17 mouse cellular contexts compared by ENCODE assay signal in the genomic region with DNA sequence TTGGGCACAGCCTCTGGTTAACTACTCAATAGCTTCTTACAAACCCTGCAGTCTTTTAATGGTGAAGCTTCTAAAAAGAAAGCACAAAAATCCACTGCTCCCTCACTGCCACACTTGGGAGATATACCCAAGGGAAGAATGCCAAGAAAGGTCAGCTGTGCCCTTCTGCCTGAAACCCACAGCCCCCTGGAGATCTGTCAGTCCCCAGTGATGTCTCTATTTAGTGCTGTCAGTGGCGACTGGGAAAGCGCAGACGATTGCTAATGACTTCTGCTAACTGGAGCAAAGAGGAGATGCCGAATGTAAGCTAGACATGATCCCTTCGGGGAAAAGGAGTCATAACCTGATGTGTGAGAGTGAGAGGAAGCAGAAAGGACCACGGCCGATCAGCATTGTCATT.
A peak's percentile ranks its signal among the peaks of the same experiment; 100 is the strongest.
DNase-seq lines count a peak whose midpoint lies in the region; ATAC-seq and TF ChIP-seq lines count a peak whose summit lies in the region.
"Had no signal": no experiment of that assay in that cellular context is flagged by ENCODE, and none has a peak within 500 bp of the region (broad histone marks: within the 10 kb centered on the region; RNA-seq: fewer than 3 reads in every experiment).

No protein-coding gene starts in this region.

- H3K36me3 ChIP-seq in midbrain, embryonic 12.5 days, result no peaks in the 10 kb centered on the region
- H3K36me3 ChIP-seq: forebrain, embryonic 15.5 days; liver, embryonic 15.5 days had no signal

- no peak overlapping the region for H3K9ac ChIP-seq in midbrain, embryonic 12.5 days (replicated peaks)
- H3K9ac ChIP-seq: forebrain, embryonic 15.5 days; liver, embryonic 15.5 days had no signal

- peaks cover 29% of the 10 kb centered on the region for H3K4me1 ChIP-seq in midbrain, embryonic 12.5 days
- peaks cover 2% of the 10 kb centered on the region; the same call in 1 of the 2 replicates for H3K4me1 ChIP-seq in olfactory bulb, adult 2 months (ENCODE audit: control insufficient read depth, insufficient read depth, low read length)
- H3K4me1 ChIP-seq: liver, embryonic 15.5 days had no signal

- peak overlapping the region; percentile 45; the same call in 1 of the 2 replicates for H3K4me2 ChIP-seq in midbrain, embryonic 12.5 days (replicated peaks)
- H3K4me2 ChIP-seq: liver, embryonic 15.5 days had no signal

- intact Hi-C loops in left cerebral cortex, postnatal 4 days (cut with DNase I), result no loop called here
- intact Hi-C loops in left cerebral cortex, adult 2 months (cut with DNase I), result no loop called here

- no peak overlapping the region for H3K4me3 ChIP-seq in left cerebral cortex, adult 2 months
- no peak overlapping the region for H3K4me3 ChIP-seq in midbrain, embryonic 12.5 days
- peak overlapping the region; percentile 21; the same call in 1 of the 2 replicates for H3K4me3 ChIP-seq in olfactory bulb, adult 2 months (ENCODE audit: insufficient read depth, low read depth, low read length)
- H3K4me3 ChIP-seq: liver, embryonic 15.5 days; megakaryocyte, embryonic 14.5 days had no signal

- DNase-seq in cerebellum, adult 11 months, result no peak
- peak; percentile 55 for DNase-seq in left cerebral cortex, postnatal 4 days
- no peak for DNase-seq in left cerebral cortex, adult 2 months (ENCODE audit: extremely low spot score in 1 of 2, low spot score in 2 of 2)
- DNase-seq in layer of hippocampus, adult 18-20 months (ENCODE audit: low spot score in 2 of 2), result no peak
- no peak for DNase-seq in urinary bladder, postnatal 25 days (ENCODE audit: low spot score)
- DNase-seq: embryo, embryonic 11 days; heart, postnatal 4 days; kidney, postnatal 14 days; layer of hippocampus, adult 9-11 months; lung, postnatal 10 days had no signal

- no peak overlapping the region for H3K27ac ChIP-seq in left cerebral cortex, adult 2 months
- no peak overlapping the region for H3K27ac ChIP-seq in midbrain, embryonic 12.5 days (replicated peaks)
- H3K27ac ChIP-seq in olfactory bulb, adult 2 months (ENCODE audit: insufficient read depth, low read depth, low read length), result no peak overlapping the region
- H3K27ac ChIP-seq: forebrain, embryonic 15.5 days; liver, embryonic 15.5 days had no signal

- TF ChIP-seq POLR2A in olfactory bulb, adult 2 months (IDR thresholded peaks at IDR 0.05; ENCODE audit: insufficient read depth, low read depth, low read length), result no peak

- ATAC-seq in cerebellum, adult (ENCODE audit: insufficient number of reproducible peaks, low FRiP score, low TSS enrichment), result 0 out of 2 replicates have a peak, but pooled peaks have one; percentile 28
- ATAC-seq in midbrain, embryonic 12.5 days (ENCODE audit: low FRiP score, low read depth), result no peak
- ATAC-seq: intestine, postnatal 0 days had no signal

- TF ChIP-seq CTCF in left cerebral cortex, adult 2 months (IDR thresholded peaks at IDR 0.05), result no peak
- no peak for TF ChIP-seq CTCF in olfactory bulb, adult 2 months (IDR thresholded peaks at IDR 0.05; ENCODE audit: insufficient read depth, low read depth, low read length)

- peaks cover 63% of the 10 kb centered on the region for H3K27me3 ChIP-seq in midbrain, embryonic 12.5 days
- H3K27me3 ChIP-seq: forebrain, embryonic 15.5 days; liver, embryonic 15.5 days; megakaryocyte, embryonic 14.5 days had no signal

- 41% methylated on average over 7 of the region's 7 CpGs for WGBS in midbrain, embryonic 12.5 days
- WGBS in olfactory bulb, adult 2 months, result 39% methylated on average over 7 of the region's 7 CpGs

- H3K9me3 ChIP-seq in midbrain, embryonic 12.5 days, result no peaks in the 10 kb centered on the region
- H3K9me3 ChIP-seq: forebrain, embryonic 15.5 days; liver, embryonic 15.5 days; megakaryocyte, embryonic 14.5 days had no signal
